Mouse (Mus musculus): ENCODE measurements around the gene Kazn.

The Kazn gene

DNA sequence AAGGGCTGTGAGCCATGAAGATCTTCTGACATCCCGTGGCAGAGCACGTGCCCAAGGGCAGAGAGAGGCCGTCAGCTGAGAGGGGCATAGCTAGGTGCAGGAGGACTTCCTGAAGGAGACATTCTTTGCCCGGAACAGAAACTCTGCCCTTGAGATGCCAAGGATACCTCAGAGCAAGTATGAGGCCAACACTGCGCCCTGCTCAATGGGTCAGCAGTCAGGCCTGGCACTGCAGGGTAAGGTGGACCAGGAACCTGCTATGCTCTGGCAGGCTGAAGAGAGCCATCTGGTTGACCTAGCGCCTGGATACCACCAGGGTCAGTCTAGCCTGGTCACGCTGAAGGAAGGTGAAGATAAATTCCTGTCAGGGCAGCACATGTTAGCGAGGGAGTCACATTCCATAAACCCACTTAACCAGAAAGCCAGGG lies 46.0 kb downstream of the Kazn start:
- DNase-seq (ENCODE audit: low read depth) = no peak

DNA sequence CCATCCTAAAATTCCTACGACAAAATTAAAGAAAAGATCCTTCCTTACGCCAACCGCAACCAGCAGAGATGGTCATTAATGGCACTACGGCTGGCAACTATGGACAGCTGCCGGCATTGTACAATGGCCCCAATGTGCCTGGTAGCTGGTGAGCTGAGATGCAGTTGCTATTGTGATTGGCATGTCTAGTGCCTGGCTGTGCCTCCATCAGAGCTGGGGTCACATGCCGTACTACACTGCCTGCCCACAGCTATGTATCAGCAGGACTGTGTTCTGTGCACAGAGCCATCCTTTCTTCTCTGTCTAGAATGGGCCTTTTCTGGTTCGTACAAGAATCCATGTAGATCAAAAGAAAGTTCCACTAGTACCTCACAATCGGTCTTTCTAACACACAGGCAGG lies 49.2 kb downstream of the Kazn start:
- no peak for DNase-seq (ENCODE audit: low read depth)

DNA sequence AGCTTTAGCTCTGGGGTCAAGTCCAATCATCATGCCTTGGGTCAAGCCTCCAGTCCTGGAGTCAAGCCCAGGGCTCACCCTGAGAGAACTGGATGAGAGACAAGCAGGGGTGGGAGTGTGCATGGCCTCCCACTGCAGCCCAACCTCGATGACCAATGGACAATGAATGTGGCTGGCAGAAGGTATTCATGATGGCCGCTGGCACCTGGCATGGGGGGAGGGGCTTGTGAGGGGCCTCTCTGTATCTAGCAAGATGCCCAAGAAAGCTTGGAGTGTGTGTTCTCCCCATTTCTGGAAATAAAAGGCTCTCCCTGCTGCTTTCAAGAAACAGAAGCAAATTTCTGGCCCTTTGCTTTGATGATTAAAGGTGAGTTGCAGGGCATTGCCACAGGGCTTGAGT lies 50.7 kb downstream of the Kazn start:
- no peak for DNase-seq (ENCODE audit: low read depth)

DNA sequence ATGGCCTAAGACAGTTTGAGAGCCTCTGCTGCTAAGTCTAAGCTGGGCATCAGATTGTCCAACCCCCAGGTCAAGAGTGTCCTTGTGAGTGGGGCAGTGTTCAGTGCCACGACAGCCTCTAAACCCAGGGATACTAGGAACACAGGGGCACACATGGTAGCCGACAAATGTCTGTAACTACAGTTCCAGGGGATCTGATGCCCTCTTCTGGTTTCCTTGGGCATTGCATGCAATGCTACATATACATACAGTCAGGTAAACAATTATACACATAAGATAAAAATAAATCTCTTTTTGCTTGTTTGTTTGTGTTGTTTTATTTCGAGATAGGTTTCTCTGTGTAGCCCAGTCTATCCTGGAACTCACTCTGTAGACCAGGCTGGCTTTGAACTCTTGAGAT lies 53.0 kb downstream of the Kazn start:
- no peak for DNase-seq (ENCODE audit: low read depth)

DNA sequence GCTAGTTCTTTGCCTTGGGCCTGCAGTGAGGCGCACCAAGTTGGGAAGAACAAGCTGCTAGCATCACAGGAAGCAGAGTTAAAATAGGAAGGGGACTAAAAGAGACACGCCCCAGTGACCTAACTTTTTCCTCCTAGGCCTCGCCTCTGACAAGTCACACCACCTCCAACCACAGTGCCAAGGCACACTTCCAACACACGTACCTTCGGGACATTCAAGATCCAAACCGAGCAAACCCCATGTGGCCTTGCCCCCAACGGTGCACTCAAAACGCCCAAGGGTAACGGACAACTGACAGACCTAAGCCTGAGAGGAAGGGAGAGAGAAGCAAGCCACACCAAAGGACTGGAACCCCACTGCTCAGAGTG lies 53.7 kb downstream of the Kazn start:
- DNase-seq (ENCODE audit: low read depth) = no peak

DNA sequence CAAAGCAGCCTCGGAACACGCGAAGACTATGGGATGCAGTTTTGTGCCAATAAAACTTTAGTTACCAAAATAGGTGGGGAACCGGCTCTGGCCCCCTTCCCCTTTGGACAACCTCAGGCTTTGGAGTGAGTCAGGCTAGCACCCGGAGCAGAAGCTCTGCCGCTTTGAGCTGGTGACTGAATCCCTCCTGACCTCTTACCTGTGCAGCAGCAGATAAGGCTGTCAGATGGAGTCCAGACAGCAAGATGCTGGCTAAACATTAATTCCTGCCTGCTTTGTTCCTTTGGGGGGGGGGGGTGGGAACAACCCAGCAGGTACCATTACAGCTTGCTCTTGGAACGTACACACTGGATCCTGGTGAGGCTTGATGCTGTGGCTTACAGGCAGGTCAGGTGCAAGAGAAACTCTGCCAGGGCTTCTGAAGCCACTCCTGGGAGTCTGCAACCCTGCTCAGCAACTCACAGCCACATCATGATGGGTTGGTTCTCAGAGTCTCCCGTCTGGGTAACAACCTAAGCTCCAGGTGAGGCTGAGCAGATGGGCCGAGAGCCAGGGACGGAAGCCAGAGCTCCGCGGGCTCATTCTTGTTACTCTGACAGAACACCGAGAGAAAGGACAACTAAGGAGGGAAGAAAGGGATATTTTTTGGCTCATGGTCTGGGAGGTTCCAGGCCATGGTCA lies 54.2 kb downstream of the Kazn start:
- no peak for DNase-seq (ENCODE audit: low read depth)

DNA sequence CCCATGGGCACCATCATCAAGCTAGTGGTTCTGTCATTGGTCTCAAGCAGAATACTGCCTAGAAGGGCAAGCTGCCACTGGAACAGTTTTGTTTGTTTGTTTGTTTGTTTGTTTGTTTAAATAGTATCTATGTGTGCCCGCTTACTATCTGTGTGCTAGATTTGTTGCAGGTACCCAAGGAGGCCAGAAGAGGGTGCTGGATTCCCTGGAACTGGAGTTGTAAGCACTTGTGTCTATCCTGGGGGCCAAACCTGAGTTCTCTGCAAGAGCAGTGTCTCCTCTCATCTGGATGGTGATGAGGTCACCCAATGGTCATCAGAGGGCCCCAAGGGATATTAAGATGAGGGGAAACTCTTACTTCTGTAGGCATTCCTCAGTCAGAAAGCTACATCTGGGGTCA lies 55.6 kb downstream of the Kazn start:
- no peak for DNase-seq (ENCODE audit: low read depth)

DNA sequence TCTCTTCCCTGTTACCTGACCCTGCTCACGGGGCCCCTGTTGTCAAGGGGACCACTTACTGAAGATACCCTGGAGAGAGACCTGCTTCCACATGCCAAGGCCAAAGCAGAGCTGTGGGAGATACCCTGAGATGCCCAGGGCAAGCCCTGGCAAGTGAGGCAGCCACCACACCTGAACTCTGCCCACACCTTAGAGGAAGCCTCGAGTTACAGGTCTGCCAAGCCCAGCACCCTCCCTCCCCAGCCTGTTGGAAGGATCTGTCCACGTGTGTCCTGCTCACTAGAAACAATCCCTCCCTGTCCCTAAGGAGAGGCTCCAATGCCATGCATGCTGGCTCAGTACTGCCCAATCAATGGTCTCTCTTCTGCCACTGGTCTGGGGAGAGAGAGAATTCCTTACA lies 56.2 kb downstream of the Kazn start:
- no peak for DNase-seq (ENCODE audit: low read depth)

DNA sequence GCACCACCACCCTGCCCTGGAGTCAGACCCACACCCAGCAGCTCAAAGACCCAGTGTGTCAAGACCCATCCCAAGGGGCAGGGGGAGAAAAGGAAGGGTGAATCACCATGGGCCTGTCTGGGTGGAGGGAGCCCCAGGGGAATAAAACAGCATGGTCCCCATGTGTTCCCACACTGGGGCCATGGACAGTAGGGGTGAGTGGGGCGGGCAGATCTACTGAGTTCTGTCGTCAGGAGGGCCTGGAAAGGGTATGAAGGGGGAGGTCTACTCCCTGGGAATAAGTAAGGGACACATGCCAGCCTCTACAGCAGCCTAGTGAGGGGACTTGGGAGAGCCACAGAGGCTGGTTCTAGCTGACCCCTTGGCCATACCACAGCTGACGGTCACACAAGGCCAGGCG lies 57.6 kb downstream of the Kazn start:
- DNase-seq (ENCODE audit: low read depth) = no peak

DNA sequence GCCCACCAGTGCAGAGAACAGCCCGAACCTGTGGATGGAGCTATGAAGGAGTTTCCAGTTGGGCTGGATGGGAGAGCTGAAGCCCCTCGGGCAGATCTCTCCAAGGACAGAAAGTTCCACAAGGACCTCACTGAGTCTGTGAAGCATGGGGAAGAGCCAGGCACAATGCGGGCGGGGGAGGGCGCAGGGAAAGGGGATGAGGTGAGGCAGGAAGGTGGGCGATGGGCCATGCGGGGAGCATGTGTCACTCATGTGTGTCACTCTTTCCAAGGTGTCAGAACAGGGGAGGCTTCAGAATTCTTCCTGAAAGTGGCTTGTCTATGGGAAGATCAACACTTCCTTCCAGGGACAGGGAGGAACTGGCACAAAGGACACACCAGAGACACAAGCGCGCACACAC lies 58.3 kb downstream of the Kazn start:
- no peak for DNase-seq (ENCODE audit: low read depth)

DNA sequence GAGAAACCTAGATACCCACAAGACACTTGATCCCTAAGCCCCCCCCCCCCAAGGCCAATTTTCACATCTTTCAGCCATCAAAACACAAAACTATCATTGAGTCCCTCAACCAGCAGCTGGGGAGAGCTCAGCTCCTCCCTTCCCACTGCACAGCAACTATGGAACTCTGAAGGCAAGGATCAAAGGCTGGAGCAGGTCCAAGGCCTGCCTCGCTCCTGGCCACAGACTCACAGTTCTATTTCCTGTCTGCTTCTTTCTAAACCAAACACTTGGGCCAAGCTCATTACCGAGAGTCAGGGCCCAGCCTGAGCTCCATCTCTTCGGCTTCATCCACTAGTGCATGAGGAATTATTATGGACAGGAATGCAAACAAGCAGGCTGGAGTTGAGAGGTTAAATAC lies 58.9 kb downstream of the Kazn start:
- no peak for DNase-seq (ENCODE audit: low read depth)

DNA sequence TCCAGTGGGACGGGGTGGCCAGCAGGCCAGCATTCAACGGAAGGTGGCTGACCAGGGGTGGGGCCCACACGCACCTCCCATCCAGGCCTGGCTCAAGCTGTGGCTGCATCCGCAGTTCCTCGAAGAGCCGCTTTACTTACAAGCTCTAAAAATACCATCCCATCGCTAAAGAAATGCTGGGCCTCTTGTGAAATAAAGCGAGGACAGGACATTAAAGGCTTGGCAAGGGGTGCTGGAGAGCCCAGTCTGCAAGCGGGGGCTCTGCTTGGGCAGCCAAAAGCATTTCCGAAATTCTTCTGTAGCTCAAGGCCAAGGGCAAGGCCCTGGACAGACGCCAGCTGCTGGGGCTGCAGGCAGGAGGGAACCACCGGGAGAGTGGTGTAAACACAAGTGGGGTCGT lies 59.7 kb downstream of the Kazn start:
- no peak for DNase-seq (ENCODE audit: low read depth)

DNA sequence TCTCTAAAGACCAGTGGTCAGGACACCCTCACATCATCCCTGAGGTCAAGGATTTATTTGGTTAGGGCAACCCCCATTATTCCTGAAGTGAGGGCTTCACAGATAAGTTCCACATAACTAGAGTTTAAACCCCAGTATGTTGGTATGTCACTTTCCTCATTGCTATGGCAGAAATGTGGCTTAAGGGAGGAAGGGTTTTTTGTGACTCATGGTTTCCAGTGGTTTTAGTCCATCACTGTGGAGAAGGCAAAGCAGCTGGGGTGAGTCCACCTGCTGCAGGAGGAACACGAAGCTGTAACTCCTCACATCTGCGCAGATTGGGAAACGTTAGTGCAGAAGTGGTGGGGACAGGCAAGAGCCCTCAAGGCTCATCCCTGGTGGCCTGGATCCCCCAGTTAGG lies 62.5 kb downstream of the Kazn start:
- no peak for DNase-seq (ENCODE audit: low read depth)

DNA sequence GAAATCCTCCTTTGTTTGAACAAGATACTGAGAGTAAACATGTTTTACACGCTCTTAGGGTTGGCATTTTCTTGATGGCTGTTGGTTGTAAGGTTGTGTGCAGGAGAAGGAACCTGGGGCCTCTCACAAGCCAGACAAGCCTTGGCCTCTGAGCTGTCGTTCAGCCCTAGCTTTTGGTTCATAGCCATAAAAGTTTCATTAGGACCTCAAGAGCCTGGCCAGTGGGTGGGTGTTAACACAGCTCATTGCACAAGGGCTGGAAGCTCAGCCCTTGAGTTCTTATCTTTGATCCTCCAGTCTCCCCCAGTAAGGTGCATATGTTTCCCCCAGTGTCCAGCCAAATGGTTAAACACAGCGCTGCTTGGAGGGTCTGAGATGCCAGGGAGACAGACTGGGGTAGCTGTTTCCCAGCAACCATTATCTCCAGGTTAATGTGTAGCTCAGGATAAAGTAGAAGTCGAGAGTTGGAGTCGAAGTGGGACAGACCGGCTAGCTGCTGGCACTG lies 65.2 kb downstream of the Kazn start:
- no peak for DNase-seq (ENCODE audit: low read depth)

DNA sequence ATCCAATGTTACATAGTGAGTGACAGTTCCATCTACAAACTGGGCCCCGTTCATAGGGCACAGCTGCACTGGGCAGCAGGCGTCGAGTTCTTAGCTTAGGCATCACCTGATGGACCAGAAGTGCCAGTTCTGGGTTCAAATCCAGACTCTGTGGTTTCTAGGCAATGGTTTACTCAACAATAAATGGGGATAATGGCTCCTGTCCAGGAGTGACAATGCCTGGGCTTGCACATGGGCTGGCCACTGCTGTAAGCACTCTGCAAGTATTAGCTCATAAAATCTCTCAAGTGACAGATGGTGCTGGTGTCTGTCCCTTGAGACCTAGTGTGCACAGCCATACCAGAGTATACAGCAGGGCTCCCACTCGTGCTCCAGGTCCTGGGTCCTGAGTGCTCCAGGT lies 66.3 kb downstream of the Kazn start:
- DNase-seq (ENCODE audit: low read depth) = no peak

DNA sequence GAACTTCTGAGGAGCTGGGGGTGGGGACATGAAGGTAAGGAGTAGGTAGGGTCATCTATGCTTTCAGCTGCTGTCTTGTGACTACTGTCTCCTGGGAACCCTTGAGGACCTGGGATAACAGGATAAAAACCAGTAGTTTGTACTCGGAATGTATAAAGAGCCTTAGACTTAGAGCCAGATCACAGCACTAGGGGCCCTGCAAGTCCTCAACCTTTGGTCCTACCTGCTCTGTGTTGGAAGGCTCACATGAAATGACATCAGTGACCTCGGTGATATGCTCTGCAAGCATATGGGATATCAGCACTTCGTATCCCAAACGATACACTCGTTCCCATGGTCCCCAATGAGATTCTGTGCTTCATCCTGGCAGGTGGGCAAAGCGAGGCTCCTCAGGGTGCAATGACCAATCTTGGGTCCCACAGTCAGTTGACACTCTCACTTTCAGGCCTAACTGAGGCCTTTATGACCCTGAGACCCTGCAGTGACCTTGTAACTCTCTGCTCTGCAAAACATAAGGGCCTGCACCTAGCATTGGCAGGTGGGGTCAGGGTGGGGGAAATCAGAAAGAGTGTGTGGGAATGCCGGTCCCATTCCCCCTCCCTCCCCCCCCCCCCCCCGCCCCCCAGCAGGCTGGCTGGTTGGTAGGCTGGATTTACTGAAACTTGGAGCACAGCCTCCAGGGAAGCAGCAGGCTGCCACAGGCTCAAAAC lies 67.3 kb downstream of the Kazn start:
- no peak for DNase-seq (ENCODE audit: low read depth)

DNA sequence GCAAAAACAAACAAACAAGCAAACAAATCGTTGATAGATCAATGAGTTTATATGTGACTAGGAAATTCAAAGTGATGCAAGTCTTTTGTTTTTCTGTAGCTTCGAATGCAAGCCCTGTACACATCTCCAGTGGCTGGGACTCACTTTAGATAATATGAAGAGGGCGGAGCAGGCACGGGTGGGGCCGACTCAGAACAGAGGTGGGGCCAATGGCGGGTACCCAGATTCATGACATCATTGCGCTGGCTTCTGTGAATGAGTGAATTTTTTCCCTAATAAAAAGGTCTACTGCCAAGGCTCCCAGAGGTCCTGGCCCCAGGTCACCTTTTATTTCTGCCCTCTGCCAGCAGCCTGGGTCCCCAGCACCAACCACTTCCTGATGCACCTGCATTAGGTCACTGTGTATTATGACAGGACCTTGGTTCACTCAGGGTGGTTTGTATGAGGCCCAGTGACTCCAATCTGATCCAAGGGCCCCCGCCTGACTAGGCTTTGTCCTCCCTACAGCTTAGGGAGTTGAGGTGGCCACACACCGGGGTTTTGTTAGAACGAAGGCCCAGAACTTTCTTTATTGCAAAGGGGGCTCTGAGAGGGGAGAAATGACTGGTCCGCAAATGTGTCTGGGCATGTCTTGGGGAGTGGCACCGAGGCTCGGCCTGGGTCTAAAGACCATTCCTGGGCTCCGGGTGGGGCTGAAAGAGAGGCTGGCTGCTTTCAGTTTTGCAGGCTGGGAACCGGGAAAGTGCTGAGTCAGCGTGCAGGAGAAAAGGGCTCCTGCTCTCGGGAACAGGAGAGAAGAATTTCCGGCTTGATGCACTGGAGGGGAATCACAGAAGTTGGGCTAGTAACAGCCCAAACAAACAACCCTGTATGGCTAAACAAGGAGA lies 68.1 kb downstream of the Kazn start:
- DNase-seq (ENCODE audit: low read depth) = no peak

DNA sequence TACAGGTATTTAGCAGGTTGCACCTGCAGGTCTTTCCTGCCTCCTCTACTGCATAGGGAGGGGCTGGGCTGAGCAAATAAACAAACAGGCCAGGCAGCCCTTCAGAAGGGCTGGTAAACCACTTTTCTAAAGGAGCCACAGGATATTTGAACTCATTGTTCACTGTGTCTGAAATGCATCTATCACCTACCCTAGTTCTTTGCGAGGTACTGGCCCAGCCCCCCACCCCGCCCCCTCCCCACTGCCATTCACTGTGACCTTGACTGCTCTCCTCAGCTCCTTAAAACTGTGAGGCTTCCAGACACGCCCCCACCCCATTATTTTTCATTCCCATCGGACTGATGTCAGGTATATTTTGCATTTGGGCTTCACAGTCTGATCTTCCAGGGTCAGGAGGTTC lies 69.6 kb downstream of the Kazn start:
- no peak for DNase-seq (ENCODE audit: low read depth)

DNA sequence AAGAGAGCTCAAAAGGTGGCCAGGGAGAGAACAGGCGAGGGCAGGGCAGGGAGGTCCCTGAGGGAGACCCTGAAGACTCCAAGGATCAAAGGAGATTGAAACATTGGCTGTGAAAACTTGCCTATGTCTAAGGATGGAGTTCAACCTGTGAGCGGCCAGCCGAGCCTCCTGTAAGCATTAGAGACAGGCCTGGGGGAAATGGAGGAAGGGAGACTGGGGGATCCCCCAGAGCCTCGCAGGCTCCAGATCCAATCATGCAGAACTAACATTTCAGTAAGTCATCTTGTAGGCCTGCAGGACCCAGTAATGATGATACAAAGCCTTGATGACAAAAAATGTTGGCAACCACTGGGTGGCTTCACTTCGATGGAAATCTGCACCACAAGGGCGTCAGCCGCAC lies 70.8 kb downstream of the Kazn start:
- DNase-seq (ENCODE audit: low read depth) = no peak

DNA sequence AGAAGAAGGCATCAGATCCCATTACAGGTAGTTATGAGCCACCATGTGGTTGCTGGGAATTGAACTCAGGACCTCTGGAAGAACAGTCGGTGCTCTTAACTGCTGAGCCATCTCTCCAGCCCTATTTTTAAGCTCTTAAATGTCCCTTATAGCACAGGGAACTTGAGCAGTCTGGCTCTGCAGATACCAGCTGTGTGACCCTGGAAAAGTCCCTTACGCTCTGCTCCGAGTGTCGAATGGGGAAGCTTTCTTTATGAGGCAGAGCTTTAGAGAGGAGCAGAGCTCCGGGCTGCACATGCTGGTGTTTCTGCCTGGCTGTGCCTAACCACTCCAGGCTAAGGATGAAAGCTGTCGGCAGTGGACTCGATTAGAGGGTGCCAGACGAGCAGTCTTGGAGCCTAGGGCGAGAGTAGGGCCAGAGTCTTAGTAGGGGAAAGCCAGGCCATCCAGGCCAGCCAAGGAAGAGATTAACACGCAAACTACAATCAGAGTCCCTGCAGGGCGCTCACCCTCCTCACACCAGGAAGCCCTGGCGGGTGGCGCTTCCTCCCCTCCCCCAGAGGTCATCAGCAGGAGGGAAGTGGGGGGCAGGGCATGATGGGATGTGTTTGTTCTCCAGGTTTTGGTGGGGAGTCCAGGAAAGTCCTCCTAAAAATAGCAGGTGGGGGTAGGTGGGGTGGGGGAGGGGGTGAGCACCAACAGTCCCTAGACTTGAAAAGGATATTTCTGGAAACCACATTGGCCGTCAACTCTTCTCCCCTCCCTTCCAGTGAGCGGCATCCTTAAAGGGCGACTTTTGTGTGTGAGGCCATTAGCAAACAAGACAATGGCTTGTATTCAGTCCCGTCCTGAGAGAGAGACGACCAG lies 73.1 kb downstream of the Kazn start:
- no peak for DNase-seq (ENCODE audit: low read depth)

DNA sequence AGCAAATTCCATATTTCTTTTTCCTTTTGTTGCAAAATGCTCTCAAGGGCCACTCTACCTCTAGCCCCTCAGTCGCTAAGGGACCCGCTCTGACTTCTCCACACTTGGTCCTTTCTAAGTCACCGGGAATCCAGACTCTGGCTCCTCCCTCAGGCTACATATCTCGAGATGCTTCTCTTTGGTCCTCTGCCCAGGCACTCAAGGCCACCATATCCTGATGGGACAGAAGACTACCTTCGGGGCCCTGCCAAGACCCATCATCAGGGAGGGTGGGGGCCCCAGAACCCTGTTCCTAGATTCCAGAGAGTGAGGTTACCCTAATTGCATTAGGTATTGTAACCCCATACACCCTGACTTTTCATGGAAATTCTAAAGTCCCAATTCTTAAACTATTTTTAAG lies 73.8 kb downstream of the Kazn start:
- DNase-seq (ENCODE audit: low read depth) = no peak

DNA sequence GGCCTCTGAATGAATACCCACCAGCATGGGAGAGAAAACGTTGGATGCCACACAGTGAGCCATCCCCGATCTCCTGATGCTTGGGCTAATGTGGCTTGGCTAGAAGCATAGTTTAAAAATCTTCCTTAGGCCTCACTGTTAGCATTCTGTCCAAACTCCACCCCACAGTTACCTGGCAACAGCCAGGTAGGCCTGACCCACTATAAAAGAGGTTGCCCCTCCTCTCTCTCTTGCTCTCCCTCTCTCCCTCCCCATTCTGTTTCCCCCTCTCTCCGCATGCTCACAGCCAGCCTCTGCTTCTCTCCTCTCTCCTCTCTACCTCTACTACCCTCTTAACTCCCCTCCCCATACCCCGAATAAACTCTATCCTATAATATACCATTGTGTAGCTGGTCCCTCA lies 74.8 kb downstream of the Kazn start:
- no peak for DNase-seq (ENCODE audit: low read depth)

Data from c-Kit-positive CD71-negative TER-119-negative erythroid progenitor cells, embryonic 14.5 days (primary cell).